Mouse (Mus musculus): ENCODE results near the gene Pgbd1. TPM values are rescaled to one million over a fixed set of nuclear protein-coding genes. Genes with fewer than 3 reads are reported as not detected.

Gene Pgbd1
- polyA plus RNA-seq, 1 experiment: 0.36 TPM

GRCm38 (mm10) chr13:21372700-21373099, 68.2 kb downstream of the Pgbd1 start:
- DNase-seq: no peak
- no peak overlapping the region for H3K27ac ChIP-seq (ENCODE audit: control insufficient read depth, insufficient read depth, low read length)
- H3K27me3 ChIP-seq (ENCODE audit: control insufficient read depth, insufficient read depth, low read length): no peaks in the 10 kb centered on the region
- no peaks in the 10 kb centered on the region for H3K4me1 ChIP-seq (replicated peaks; ENCODE audit: control insufficient read depth, insufficient read depth, low read length)
- H3K36me3 ChIP-seq (ENCODE audit: control insufficient read depth, insufficient read depth, low read length): peaks cover 9% of the 10 kb centered on the region; the same call in 1 of the 2 replicates
- TF ChIP-seq CTCF (IDR thresholded peaks at IDR 0.05; ENCODE audit: borderline replicate concordance, control insufficient read depth, extremely low read depth, insufficient read depth, low read length, poor library complexity) (no peak), POLR2A (IDR thresholded peaks at IDR 0.05; ENCODE audit: control insufficient read depth, extremely low read depth, insufficient read depth, low read length, poor library complexity) (no peak)
- 100% methylated on average over 2 of the region's 2 CpGs for WGBS
- H3K4me3 ChIP-seq (ENCODE audit: control insufficient read depth, insufficient read depth, low read length): no peak overlapping the region

Other genes starting within 250 kb of the Pgbd1 start
- not detected in 2 replicates for gene Gpx5, start 148.3 kb downstream of the Pgbd1 start, polyA plus RNA-seq (2012; rRNA removed)
- gene Gpx6, start 128.9 kb downstream of the Pgbd1 start, polyA plus RNA-seq (2012; rRNA removed): 0.36 and 0.38 TPM in 2 replicates
- gene Olfr1367, start 94.1 kb downstream of the Pgbd1 start, polyA plus RNA-seq (2012; rRNA removed): not detected in 2 replicates
- gene Zscan12, start 78.2 kb downstream of the Pgbd1 start, polyA plus RNA-seq (2012; rRNA removed): 1.5 and 1.6 TPM in 2 replicates
- gene Zkscan3, start 38.3 kb downstream of the Pgbd1 start, polyA plus RNA-seq (2012; rRNA removed): 24.8 and 30.4 TPM in 2 replicates
- 8.2 and 11.3 TPM in 2 replicates for gene Zscan26, start 12.7 kb upstream of the Pgbd1 start, polyA plus RNA-seq (2012; rRNA removed)
- 0.11 and 0.12 TPM in 2 replicates for gene Nkapl, start 27.5 kb upstream of the Pgbd1 start, polyA plus RNA-seq (2012; rRNA removed)
- 0.18 and 0.26 TPM in 2 replicates for gene Zkscan4, start 37.8 kb upstream of the Pgbd1 start, polyA plus RNA-seq (2012; rRNA removed)
- not detected in 2 replicates for gene Gm10065, start 38.4 kb upstream of the Pgbd1 start, polyA plus RNA-seq (2012; rRNA removed)
- gene AK157302, start 54.2 kb upstream of the Pgbd1 start, polyA plus RNA-seq (2012; rRNA removed): 0.07 and 0.09 TPM in 2 replicates
- 5.6 and 9.5 TPM in 2 replicates for gene Gm11273, start 60.4 kb upstream of the Pgbd1 start, polyA plus RNA-seq (2012; rRNA removed)
- gene Zkscan8, start 90.1 kb upstream of the Pgbd1 start, polyA plus RNA-seq (2012; rRNA removed): 4.9 and 5.3 TPM in 2 replicates
- not detected in 2 replicates for gene Olfr1366, start 101.8 kb upstream of the Pgbd1 start, polyA plus RNA-seq (2012; rRNA removed)
- not detected in 2 replicates for gene Olfr1535, start 118.8 kb upstream of the Pgbd1 start, polyA plus RNA-seq (2012; rRNA removed)
- not detected in 2 replicates for gene Olfr1364, start 140.7 kb upstream of the Pgbd1 start, polyA plus RNA-seq (2012; rRNA removed)
- gene Olfr1362, start 173.0 kb upstream of the Pgbd1 start, polyA plus RNA-seq (2012; rRNA removed): not detected in 2 replicates
- not detected in 2 replicates for gene Olfr11, start 201.5 kb upstream of the Pgbd1 start, polyA plus RNA-seq (2012; rRNA removed)
- not detected in 2 replicates for gene Olfr1361, start 222.3 kb upstream of the Pgbd1 start, polyA plus RNA-seq (2012; rRNA removed)
- not detected in 2 replicates for gene Olfr1360, start 236.3 kb upstream of the Pgbd1 start, polyA plus RNA-seq (2012; rRNA removed)

Data from thymus, adult 2 months (tissue).